Mouse (Mus musculus) ES-E14 (cell line): ENCODE data around the gene Sh3kbp1. TPM values are rescaled to one million over a fixed set of nuclear protein-coding genes. Genes with fewer than 3 reads are reported as not detected.

ENCODE experiments used
- DNase-seq: peaks from one replicate; pipeline ENCODE4 v3.0.0-alpha.2; 2013; ENCODE audit warnings: low read depth, low spot score
- H3K27ac ChIP-seq: 2 replicates; pipeline ENCODE4 v1.5.1; 2012; ENCODE audit warnings: low read depth, mild to moderate bottlenecking, low read length, moderate library complexity, mixed read lengths; ENCODE audit not compliant: poor library complexity, insufficient read depth, severe bottlenecking
- H3K36me3 ChIP-seq: 2 replicates; pipeline ENCODE4 v1.6.1; 2012; ENCODE audit warnings: mild to moderate bottlenecking, low read length, moderate library complexity, mixed read lengths; ENCODE audit not compliant: control insufficient read depth, poor library complexity, insufficient read depth, severe bottlenecking
- H3K4me1 ChIP-seq, 2 experiments: fragments of 150-350 bp in 1 of 2; sonication (generic) in 1 of 2; 2 replicates each; pipeline ENCODE4 v1.6.1; 2012; ENCODE audit warnings: low read length in 2 of 2, mild to moderate bottlenecking in 1 of 2, mixed read lengths in 1 of 2; ENCODE audit not compliant: control insufficient read depth in 2 of 2, insufficient read depth in 2 of 2, poor library complexity in 1 of 2
- H3K4me3 ChIP-seq, 2 experiments: fragments of 150-350 bp in 1 of 2; sonication (generic) in 1 of 2; 2 replicates each; pipeline ENCODE4 v1.5.1; 2012; ENCODE audit warnings: low read length in 2 of 2, low read depth in 1 of 2, mild to moderate bottlenecking in 1 of 2, mixed read lengths in 1 of 2; ENCODE audit not compliant: insufficient read depth in 1 of 2, poor library complexity in 1 of 2, severe bottlenecking in 1 of 2
- H3K9ac ChIP-seq: 2 replicates; pipeline ENCODE4 v1.6.1; 2012; ENCODE audit warnings: low read depth, mild to moderate bottlenecking, low read length, mixed read lengths; ENCODE audit not compliant: poor library complexity, insufficient read depth, severe bottlenecking
- H3K9me3 ChIP-seq: fragments of 150-350 bp; sonication (generic); 2 replicates; pipeline ENCODE4 v1.6.1; 2012; ENCODE audit warnings: low read depth, mild to moderate bottlenecking, low read length; ENCODE audit not compliant: control insufficient read depth, insufficient read depth
- CHD2 ChIP-seq: IDR thresholded peaks from 2 replicates; pipeline ENCODE4 v1.6.1; 2014; ENCODE audit warnings: mild to moderate bottlenecking, low read depth, low read length, inconsistent platforms
- HCFC1 ChIP-seq: IDR thresholded peaks from 2 replicates; pipeline ENCODE4 v1.6.1; 2012; ENCODE audit warnings: low read length, inconsistent platforms, borderline replicate concordance; ENCODE audit not compliant: insufficient read depth
- MAFK ChIP-seq: IDR thresholded peaks from 2 replicates; pipeline ENCODE4 v1.6.1; 2014; ENCODE audit warnings: mild to moderate bottlenecking, low read depth, low read length, inconsistent platforms; ENCODE audit not compliant: insufficient read depth
- ZC3H11A ChIP-seq: IDR thresholded peaks from 2 replicates; pipeline ENCODE4 v1.6.1; 2012; ENCODE audit warnings: low read depth, mild to moderate bottlenecking, inconsistent platforms, low read length, borderline replicate concordance
- ZNF384 ChIP-seq: IDR thresholded peaks from 2 replicates; pipeline ENCODE4 v1.6.1; 2012; ENCODE audit warnings: low read depth, low read length, inconsistent platforms
- in situ Hi-C, 2 experiments: fragments of 600-800 bp; cut with MboI; formaldehyde crosslinking; loops; one replicate each; pipeline ENCODE4 v1.15.1; 2025; ENCODE audit warnings: low sequenced_read_pairs in 2 of 2, inconsistent platforms in 1 of 2; ENCODE audit not compliant: unreplicated experiment in 2 of 2
- total RNA-seq: library from RNA; depleted of rRNA; stranded (reverse); fragments of 300-350 nt; gene quantifications from 2 replicates; pipeline ENCODE4 v1.2.3, GENCODE M21; 2012

Sh3kbp1 gene
- total RNA-seq, 1 experiment = 8.5 TPM

- H3K9me3 ChIP-seq = no peaks in the 10 kb centered on the region
- in situ Hi-C loops = no loop called here
- no peak overlapping the region for H3K9ac ChIP-seq
- H3K4me3 ChIP-seq = no peak overlapping the region
- no peaks in the 10 kb centered on the region for H3K36me3 ChIP-seq
- peaks cover 0 to 2% of the 10 kb centered on the region in 2 experiments; a peak in 1 of 4 replicates for H3K4me1 ChIP-seq
- no peak for TF ChIP-seq CHD2
- TF ChIP-seq HCFC1 = no peak
- TF ChIP-seq ZNF384 = no peak
- TF ChIP-seq MAFK = no peak
- no peak for TF ChIP-seq ZC3H11A
- DNase-seq = no peak
- no peak overlapping the region for H3K27ac ChIP-seq
Observed at GRCm38 (mm10) chrX:159688698-159689097, 61.6 kb downstream of the Sh3kbp1 start.

- Histone ChIP-seq H3K9me3 (no peaks in the 10 kb centered on the region), H3K4me3 (no peak overlapping the region), H3K9ac (no peak overlapping the region), H3K27ac (no peak overlapping the region), H3K36me3 (no peaks in the 10 kb centered on the region), H3K4me1 (peaks cover 0 to 2% of the 10 kb centered on the region in 2 experiments; a peak in 1 of 4 replicates)
- no peak for TF ChIP-seq MAFK
- TF ChIP-seq HCFC1 = no peak
- TF ChIP-seq ZC3H11A = no peak
- TF ChIP-seq ZNF384 = no peak
- no peak for TF ChIP-seq CHD2
- no peak for DNase-seq
- in situ Hi-C loops = no loop called here
Observed at GRCm38 (mm10) chrX:159689785-159690416, 62.8 kb downstream of the Sh3kbp1 start.

GRCm38 (mm10) chrX:159693126-159693525, 66.1 kb downstream of the Sh3kbp1 start:
- H3K36me3 ChIP-seq = no peaks in the 10 kb centered on the region
- in situ Hi-C loops = no loop called here
- no peak for TF ChIP-seq CHD2
- TF ChIP-seq HCFC1 = no peak
- no peak for TF ChIP-seq ZNF384
- TF ChIP-seq ZC3H11A = no peak
- no peak for TF ChIP-seq MAFK
- no peak overlapping the region for H3K27ac ChIP-seq
- no peak overlapping the region for H3K9ac ChIP-seq
- no peak overlapping the region for H3K4me3 ChIP-seq
- H3K9me3 ChIP-seq = no peaks in the 10 kb centered on the region
- H3K4me1 ChIP-seq = no peaks in the 10 kb centered on the region
- DNase-seq = no peak

- no peak for DNase-seq
- H3K4me1 ChIP-seq = no peaks in the 10 kb centered on the region
- no peak overlapping the region for H3K9ac ChIP-seq
- no peak overlapping the region for H3K27ac ChIP-seq
- no peak for TF ChIP-seq ZC3H11A
- no peak for TF ChIP-seq ZNF384
- TF ChIP-seq MAFK = no peak
- no peak for TF ChIP-seq HCFC1
- no peak for TF ChIP-seq CHD2
- no peak overlapping the region for H3K4me3 ChIP-seq
- H3K9me3 ChIP-seq = no peaks in the 10 kb centered on the region
- in situ Hi-C loops = no loop called here
- H3K36me3 ChIP-seq = no peaks in the 10 kb centered on the region
Observed at GRCm38 (mm10) chrX:159696545-159696944, 69.5 kb downstream of the Sh3kbp1 start.

- in situ Hi-C loops = no loop called here
- H3K27ac ChIP-seq = no peak overlapping the region
- H3K36me3 ChIP-seq = no peaks in the 10 kb centered on the region
- DNase-seq = no peak
- H3K9ac ChIP-seq = no peak overlapping the region
- TF ChIP-seq ZC3H11A = no peak
- TF ChIP-seq ZNF384 = no peak
- no peak overlapping the region for H3K4me3 ChIP-seq
- H3K9me3 ChIP-seq = no peaks in the 10 kb centered on the region
- H3K4me1 ChIP-seq = no peaks in the 10 kb centered on the region
Observed at GRCm38 (mm10) chrX:159697030-159697454, 70.0 kb downstream of the Sh3kbp1 start.
